Mouse (Mus musculus) neural tube, embryonic 12.5 days (tissue): ENCODE measurements around the gene Odf3b. TPM values are rescaled to one million over a fixed set of nuclear protein-coding genes. Genes with fewer than 3 reads are reported as not detected.

Source experiments
- ATAC-seq: fragments of 200-750 bp; cut with Nextera tagmentation; 2 replicates; pipeline ENCODE4 v1.8.0; 2017; ENCODE audit warnings: low read depth, mild to moderate bottlenecking, moderate TSS enrichment, moderate library complexity; ENCODE audit not compliant: low FRiP score
- H3K27ac ChIP-seq: fragments of 300-500 bp; sonication (generic); 2 replicates; pipeline ENCODE4 v1.5.1; 2016
- H3K27me3 ChIP-seq: fragments of 300-500 bp; sonication (generic); replicated peaks from 2 replicates; pipeline ENCODE4 v1.6.1; 2016; ENCODE audit warnings: mild to moderate bottlenecking
- H3K36me3 ChIP-seq: fragments of 300-500 bp; sonication (generic); 2 replicates; pipeline ENCODE4 v1.6.1; 2016; ENCODE audit warnings: mild to moderate bottlenecking
- H3K4me1 ChIP-seq: fragments of 300-500 bp; sonication (generic); 2 replicates; pipeline ENCODE4 v1.6.1; 2016
- H3K4me2 ChIP-seq: fragments of 300-500 bp; sonication (generic); replicated peaks from 2 replicates; pipeline ENCODE4 v1.6.1; 2016; ENCODE audit warnings: mild to moderate bottlenecking
- H3K4me3 ChIP-seq: fragments of 300-500 bp; sonication (generic); 2 replicates; pipeline ENCODE4 v1.5.1; 2016
- H3K9ac ChIP-seq: fragments of 300-500 bp; sonication (generic); 2 replicates; pipeline ENCODE4 v1.6.1; 2016; ENCODE audit warnings: mild to moderate bottlenecking
- H3K9me3 ChIP-seq: fragments of 300-500 bp; sonication (generic); 2 replicates; pipeline ENCODE4 v1.6.1; 2016; ENCODE audit warnings: mild to moderate bottlenecking
- WGBS: fragments of 180-500 bp; shearing (Covaris S2); methylation state at CpG from one replicate; pipeline ENCODE4 v1.1.7; 2016; 5-methylcytosine and 5-hydroxymethylcytosine counted together
- polyA plus RNA-seq: library from polyadenylated mRNA; unstranded; fragments of >200 nt; fragmentation: Nextera tagmentation; extraction: Ambion mirVana; gene quantifications from 2 replicates; pipeline ENCODE4 v1.2.1, GENCODE M21; 2016

Gene Odf3b
- polyA plus RNA-seq, 1 experiment from 2014 or later = 0.30 TPM

DNA sequence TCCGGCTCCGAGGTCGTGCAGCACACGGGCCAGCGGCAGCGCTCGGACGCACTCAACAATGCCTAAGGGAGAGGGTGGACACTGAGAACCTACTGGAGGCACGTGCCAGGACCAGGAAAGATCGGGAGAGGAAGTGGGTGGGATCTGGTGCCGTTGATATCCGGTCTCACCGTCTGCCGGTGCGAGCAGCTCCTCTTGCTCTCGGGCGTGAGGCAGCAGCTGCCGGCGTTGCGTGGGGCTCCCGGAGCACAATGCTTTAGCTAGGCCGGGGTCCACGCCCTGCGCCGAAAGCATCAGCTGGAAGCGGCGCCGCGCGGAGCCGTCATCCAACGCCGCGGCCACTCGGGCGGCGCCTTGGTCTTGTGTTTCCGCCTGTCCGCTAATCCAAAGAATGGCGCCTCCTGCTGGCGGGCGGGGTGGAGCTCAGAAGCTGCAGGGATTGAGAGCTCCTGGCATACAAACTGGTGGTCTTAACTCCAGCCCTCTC lies 5.3 kb downstream of the Odf3b start, which contains the start of gene Sco2:
Gene Sco2, minus strand, starts transcription at position 85 of the 487 bp plus-strand sequence.
- peak; percentile 80 for ATAC-seq
- Histone ChIP-seq H3K27ac (peak within 1 kb of the TSS; percentile 82; the same call in 1 of the 2 replicates), H3K4me3 (peak within 1 kb of the TSS; percentile 65), H3K9me3 (no peaks in the 10 kb centered on the region), H3K36me3 (peaks cover 39% of the 10 kb centered on the region), H3K4me1 (peaks cover 18% of the 10 kb centered on the region), H3K27me3 (peaks cover 31% of the 10 kb centered on the region), H3K4me2 (peak within 1 kb of the TSS; percentile 82), H3K9ac (peak within 1 kb of the TSS; percentile 76)
- under 1% methylated on average over 42 of the region's 42 CpGs for WGBS

DNA sequence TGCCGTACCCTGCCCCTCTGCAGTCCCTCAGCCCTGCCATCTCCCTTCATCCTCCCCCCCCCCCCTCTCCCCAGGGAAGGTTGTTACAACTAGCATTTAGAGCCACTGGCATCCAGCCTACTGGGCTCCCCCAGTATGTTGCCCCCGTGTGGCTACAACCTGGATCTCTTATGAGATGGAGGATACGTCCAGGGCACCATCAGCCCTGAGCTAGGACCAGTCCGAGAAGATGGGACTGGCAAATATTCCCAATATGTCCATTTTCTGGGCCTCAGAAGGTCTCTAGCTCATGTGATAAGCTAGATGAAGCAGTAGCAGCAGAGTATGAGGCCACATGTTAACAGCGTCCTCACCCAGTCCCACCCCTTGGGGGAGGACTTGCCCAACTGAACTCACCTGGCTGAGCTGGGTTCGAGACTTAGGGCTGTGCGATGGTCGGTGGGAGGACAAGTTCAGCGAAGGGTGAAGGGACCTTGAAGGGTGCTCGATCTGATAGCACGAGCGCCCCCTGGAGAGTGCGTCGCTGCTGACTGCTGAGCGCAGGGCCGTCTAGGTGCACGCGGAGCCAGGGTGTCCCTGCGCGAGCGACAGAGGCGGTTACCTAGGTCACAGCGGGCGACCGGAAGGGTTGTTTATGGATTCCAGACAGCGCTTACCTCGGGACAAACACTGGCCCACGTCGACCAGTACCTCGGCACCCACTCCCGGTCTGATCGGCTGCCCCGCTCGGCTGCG lies 5.9 kb downstream of the Odf3b start:
- Histone ChIP-seq H3K27ac (peak overlapping the region; percentile 82; the same call in 1 of the 2 replicates), H3K9me3 (no peaks in the 10 kb centered on the region), H3K27me3 (peaks cover 25% of the 10 kb centered on the region), H3K4me3 (peak overlapping the region; percentile 65), H3K4me1 (peaks cover 13% of the 10 kb centered on the region), H3K36me3 (peaks cover 45% of the 10 kb centered on the region), H3K9ac (peak overlapping the region; percentile 76), H3K4me2 (peak overlapping the region; percentile 82)
- WGBS = 1% methylated on average over 35 of the region's 35 CpGs
- ATAC-seq = peak; percentile 79

DNA sequence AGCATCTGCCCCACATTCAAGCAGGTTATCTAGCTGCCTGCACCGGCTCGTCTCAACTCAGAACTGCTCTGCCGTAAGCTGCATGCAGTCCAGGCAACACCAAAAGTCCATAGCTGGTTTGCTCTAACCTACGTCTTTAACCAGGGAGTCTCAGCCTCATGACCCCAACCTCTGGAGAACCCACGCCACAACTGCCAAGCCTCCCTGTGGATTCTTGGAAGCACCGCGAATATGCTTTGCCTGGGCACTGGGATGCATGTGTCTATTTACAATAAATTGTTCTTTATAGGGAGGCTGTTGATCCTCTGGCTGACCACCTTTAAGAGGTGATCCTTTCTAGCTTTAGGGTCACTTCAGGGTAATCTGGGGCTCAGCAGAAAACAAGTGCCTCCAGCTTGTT lies 6.5 kb downstream of the Odf3b start:
- Histone ChIP-seq H3K4me3 (no peak overlapping the region; the same call in 1 of the 2 replicates), H3K27ac (no peak overlapping the region), H3K4me1 (peaks cover 13% of the 10 kb centered on the region), H3K36me3 (peaks cover 51% of the 10 kb centered on the region), H3K27me3 (peaks cover 18% of the 10 kb centered on the region), H3K9ac (no peak overlapping the region), H3K9me3 (no peaks in the 10 kb centered on the region), H3K4me2 (peak overlapping the region; percentile 82)
- WGBS = 84% methylated on average over 7 of the region's 7 CpGs
- no peak for ATAC-seq

DNA sequence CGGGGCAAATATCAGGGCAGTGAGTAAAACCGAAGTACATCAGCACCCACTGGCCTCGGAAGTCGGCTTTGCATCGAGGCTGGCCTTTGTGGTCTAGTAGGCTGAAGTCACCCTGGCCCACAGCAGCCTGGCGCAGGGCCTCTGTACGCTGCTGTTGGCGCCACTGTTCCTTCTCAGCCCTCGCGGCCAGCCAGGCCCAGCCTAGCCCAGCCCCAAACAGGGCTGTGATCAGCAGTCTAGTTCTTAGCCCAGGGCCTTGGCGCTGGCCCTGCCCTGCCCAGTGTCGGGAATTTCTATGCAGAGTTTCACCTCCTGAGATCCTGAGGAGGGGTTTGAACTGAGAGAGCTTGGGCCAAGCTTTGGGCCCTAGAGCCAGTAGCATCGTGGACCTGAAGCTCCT lies 7.0 kb downstream of the Odf3b start:
- Histone ChIP-seq H3K36me3 (peaks cover 56% of the 10 kb centered on the region), H3K9ac (no peak overlapping the region; the same call in 1 of the 2 replicates), H3K4me2 (no peak overlapping the region), H3K27ac (no peak overlapping the region), H3K4me1 (peaks cover 13% of the 10 kb centered on the region), H3K27me3 (peaks cover 14% of the 10 kb centered on the region), H3K4me3 (no peak overlapping the region; the same call in 1 of the 2 replicates), H3K9me3 (no peaks in the 10 kb centered on the region)
- no peak for ATAC-seq
- 90% methylated on average over 13 of the region's 13 CpGs for WGBS

DNA sequence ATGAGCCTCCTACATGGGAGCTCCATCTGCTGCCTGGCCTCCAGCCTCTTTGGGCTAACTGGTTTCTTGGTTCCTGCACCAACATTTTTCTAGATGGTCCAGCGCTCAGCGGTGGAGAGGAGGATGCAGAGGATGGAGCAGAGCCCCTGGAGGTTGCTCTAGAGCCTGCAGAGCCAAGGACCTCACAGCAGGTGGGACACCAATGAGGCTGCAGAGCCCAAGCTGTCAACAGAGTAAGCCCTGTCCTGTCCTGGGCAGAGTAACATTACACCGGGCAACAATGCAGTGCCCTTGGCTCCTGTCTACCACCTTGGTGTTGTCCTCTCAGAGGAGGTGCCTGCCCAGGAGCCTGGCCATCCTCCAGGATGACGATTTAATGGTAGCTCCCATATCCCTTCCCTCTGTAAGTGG lies 13.9 kb downstream of the Odf3b start:
- no peak for ATAC-seq
- Histone ChIP-seq H3K4me1 (no peaks in the 10 kb centered on the region), H3K9ac (no peak overlapping the region), H3K9me3 (no peaks in the 10 kb centered on the region), H3K4me2 (no peak overlapping the region), H3K4me3 (no peak overlapping the region), H3K36me3 (peaks cover 98% of the 10 kb centered on the region), H3K27me3 (no peaks in the 10 kb centered on the region), H3K27ac (no peak overlapping the region)
- 97% methylated on average over 4 of the region's 4 CpGs for WGBS

DNA sequence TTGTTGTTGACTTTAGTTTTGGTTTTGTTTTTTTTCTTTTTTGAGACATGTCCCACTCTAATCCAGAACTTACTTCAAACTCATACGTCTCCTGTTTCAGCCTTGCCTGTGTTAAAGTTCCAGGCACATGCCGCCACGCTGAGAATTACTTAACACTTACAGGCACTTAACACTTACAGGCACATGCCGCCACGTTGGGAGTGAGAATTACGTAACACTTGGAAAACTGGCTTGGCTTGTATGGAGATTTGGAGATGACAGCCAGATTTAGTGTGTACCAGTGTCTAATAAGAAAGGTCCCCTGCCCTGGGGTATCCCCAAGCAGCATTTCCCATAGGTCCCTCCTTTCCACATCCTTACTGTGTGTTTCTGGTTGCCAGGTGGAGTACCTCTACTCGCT lies 16.0 kb downstream of the Odf3b start:
- peaks cover 81% of the 10 kb centered on the region for H3K36me3 ChIP-seq

DNA sequence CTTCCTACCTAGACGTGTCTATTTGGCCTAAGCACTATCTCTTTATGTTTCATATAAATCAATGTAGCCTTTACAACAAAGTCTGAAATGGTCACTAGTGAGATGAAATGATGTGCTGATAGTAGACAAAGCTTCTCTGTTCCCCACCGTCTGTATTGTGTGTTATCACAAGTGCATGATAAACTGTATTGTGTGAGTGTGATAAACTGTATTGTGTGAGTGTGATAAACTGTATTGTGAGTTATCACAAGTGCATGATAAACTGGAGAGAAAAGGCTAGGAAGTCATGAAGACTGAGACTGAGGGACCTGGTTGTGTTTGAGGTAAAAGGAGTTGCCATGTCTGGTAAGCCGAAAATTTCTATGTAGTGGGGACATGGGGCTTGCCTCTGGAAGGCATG lies 20.3 kb downstream of the Odf3b start:
- ATAC-seq = no peak
- Histone ChIP-seq H3K9ac (no peak overlapping the region), H3K4me2 (no peak overlapping the region), H3K4me1 (peaks cover 19% of the 10 kb centered on the region), H3K9me3 (no peaks in the 10 kb centered on the region), H3K27ac (no peak overlapping the region), H3K36me3 (peaks cover 42% of the 10 kb centered on the region), H3K27me3 (no peaks in the 10 kb centered on the region), H3K4me3 (no peak overlapping the region)
- WGBS = 92% methylated on average over 3 of the region's 3 CpGs

More for the DNA sequence above, 16.0 kb downstream of the Odf3b start:
- H3K9ac ChIP-seq = no peak overlapping the region
- no peak overlapping the region for H3K4me3 ChIP-seq
- no peak overlapping the region for H3K4me2 ChIP-seq
- H3K27ac ChIP-seq = no peak overlapping the region
- no peak for ATAC-seq
- no peaks in the 10 kb centered on the region for H3K4me1 ChIP-seq
- no peaks in the 10 kb centered on the region for H3K27me3 ChIP-seq
- WGBS = 96% methylated on average over 7 of the region's 7 CpGs
- no peaks in the 10 kb centered on the region for H3K9me3 ChIP-seq

DNA sequence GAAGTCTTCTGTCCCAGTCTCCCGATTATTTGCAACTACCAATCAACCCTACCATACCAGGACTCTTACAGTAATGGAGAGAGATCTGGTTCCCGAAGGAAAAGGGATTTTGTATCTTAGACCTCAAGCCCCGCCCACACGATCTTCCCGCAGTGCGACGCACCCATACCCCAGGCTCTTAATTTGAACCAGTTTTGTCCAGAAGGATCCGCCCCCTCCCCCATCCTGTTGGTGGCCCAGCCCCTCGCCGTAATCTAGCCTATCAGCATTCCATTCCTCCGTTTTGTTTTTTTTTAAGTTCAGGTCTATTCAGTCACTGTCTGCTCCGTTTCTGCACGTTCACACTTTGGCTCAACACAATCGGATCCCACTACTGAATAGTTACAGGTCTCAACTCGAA lies 22.7 kb downstream of the Odf3b start:
- Histone ChIP-seq H3K27ac (no peak overlapping the region), H3K4me1 (peaks cover 19% of the 10 kb centered on the region)
- WGBS = under 1% methylated on average over 15 of the region's 15 CpGs

DNA sequence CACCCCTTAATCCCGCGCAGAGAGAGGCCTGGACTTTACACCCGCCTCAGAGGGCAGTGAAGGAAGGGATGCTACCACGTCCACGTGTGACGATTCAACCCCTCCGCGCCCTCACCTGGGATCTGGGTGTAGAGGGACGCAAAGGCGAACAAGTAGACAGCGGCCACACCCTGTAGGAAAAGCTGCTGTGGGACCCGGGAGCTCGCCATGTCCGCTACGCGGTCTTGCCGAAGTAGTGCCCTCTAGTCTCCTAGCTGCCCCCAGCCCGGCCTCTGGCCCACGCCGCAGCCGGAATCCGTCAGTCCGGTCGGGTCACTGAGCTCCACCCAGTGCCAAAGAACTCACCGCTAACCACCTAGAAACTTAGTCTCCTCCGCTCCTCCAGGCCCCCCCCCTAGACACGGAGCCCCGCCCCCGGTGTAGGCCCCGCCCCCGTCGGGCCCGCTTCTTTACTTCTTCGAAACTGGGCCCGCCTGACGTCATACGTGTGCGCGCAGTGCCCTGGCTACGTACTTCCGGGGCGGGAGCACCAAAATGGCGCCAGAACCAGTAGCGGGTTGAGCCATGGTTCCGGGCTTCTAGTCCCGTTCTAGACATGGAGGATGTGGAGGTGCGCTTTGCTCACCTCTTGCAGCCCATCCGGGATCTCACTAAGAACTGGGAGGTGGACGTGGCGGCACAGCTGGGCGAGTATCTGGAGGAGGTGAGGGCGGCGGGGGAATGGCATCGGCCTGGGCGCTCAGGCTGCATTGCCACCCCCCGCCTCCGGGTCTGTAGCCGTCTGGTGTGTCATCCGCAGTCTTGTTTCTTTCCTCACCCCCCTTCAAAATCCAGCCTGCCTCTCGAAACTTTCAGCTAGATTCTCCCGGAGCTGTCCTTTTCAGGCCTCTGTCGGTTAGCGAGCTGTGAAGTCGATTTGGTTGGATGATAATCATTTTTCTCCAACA lies 23.6 kb downstream of the Odf3b start, which contains the start of the genes Lmf2 and Ncaph2:
Gene Lmf2, minus strand, starts transcription at position 419 of the 947 bp plus-strand sequence.
Gene Ncaph2, plus strand, starts transcription at position 479 of the 947 bp plus-strand sequence.
- H3K9ac ChIP-seq = peak within 1 kb of the TSS; percentile 80
- peak; percentile 92 for ATAC-seq
- no peaks in the 10 kb centered on the region for H3K27me3 ChIP-seq
- peaks cover 41% of the 10 kb centered on the region for H3K36me3 ChIP-seq
- H3K4me2 ChIP-seq = peak within 1 kb of the TSS; percentile 79
- H3K4me3 ChIP-seq = peak within 1 kb of the TSS; percentile 78
- peak within 1 kb of the TSS; percentile 57 for H3K27ac ChIP-seq
- H3K9me3 ChIP-seq = no peaks in the 10 kb centered on the region
- under 1% methylated on average over 64 of the region's 64 CpGs for WGBS
- peaks cover 19% of the 10 kb centered on the region for H3K4me1 ChIP-seq

More for the DNA sequence above, 22.7 kb downstream of the Odf3b start:
- Histone ChIP-seq H3K9me3 (no peaks in the 10 kb centered on the region), H3K9ac (peak overlapping the region; percentile 80), H3K4me2 (peak overlapping the region; percentile 79), H3K27me3 (no peaks in the 10 kb centered on the region), H3K4me3 (peak overlapping the region; percentile 78), H3K36me3 (peaks cover 44% of the 10 kb centered on the region)
- peak; percentile 61 for ATAC-seq

DNA sequence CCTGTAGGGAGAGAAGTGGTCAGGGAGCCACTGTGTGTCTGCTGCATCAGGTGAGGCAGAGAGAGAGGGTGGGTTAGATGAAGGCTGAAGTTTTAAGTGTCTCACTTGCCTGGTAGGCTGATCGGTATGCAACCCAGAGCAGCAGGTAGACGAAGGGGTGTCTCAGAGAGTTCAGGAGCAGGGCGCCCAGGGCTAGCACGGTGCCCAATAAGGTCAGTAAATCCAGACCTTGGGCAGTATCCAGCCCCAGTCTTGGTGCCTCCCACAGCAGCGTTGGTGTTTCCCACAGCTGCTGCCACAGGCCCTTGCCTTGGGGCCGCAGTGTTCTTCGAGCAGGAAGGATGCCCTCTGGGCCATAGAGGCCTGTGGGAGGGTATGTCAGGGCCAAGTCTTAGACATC lies 24.6 kb downstream of the Odf3b start:
- H3K9me3 ChIP-seq = no peaks in the 10 kb centered on the region
- peak overlapping the region; percentile 79 for H3K4me2 ChIP-seq
- H3K27ac ChIP-seq = no peak overlapping the region
- peaks cover 43% of the 10 kb centered on the region for H3K36me3 ChIP-seq
- peak overlapping the region; percentile 80 for H3K9ac ChIP-seq
- H3K4me3 ChIP-seq = peak overlapping the region; percentile 78
- no peaks in the 10 kb centered on the region for H3K27me3 ChIP-seq
- ATAC-seq = no peak
- H3K4me1 ChIP-seq = peaks cover 19% of the 10 kb centered on the region
- WGBS = 88% methylated on average over 7 of the region's 7 CpGs

DNA sequence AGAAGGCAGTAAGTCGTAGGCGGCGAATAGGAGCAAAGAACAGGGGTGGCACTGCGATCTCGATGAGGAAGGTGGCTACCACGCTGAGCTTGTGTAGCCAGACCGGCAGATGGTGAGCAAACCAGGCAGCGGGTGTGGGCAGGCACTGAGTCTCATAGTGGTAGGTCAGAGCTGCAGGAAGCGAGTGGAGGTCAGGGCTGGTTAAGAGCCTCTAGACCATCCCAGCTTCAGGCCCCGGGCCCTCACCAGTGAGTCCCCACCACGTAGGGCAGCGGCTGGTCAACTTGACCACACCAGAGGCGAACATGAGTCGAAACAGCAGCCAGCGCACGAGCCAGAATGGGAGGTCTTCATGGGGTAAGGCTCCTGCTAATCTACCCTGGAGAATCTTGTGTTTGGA lies 25.2 kb downstream of the Odf3b start:
- no peak for ATAC-seq
- peaks cover 43% of the 10 kb centered on the region for H3K36me3 ChIP-seq
- WGBS = 94% methylated on average over 16 of the region's 16 CpGs
- 0 out of 2 replicates have a peak overlapping the region, but pooled peaks have one; percentile 78 for H3K4me3 ChIP-seq
- H3K4me1 ChIP-seq = peaks cover 19% of the 10 kb centered on the region
- H3K9ac ChIP-seq = no peak overlapping the region
- H3K4me2 ChIP-seq = peak overlapping the region; percentile 79
- no peaks in the 10 kb centered on the region for H3K27me3 ChIP-seq
- H3K9me3 ChIP-seq = no peaks in the 10 kb centered on the region
- no peak overlapping the region for H3K27ac ChIP-seq

DNA sequence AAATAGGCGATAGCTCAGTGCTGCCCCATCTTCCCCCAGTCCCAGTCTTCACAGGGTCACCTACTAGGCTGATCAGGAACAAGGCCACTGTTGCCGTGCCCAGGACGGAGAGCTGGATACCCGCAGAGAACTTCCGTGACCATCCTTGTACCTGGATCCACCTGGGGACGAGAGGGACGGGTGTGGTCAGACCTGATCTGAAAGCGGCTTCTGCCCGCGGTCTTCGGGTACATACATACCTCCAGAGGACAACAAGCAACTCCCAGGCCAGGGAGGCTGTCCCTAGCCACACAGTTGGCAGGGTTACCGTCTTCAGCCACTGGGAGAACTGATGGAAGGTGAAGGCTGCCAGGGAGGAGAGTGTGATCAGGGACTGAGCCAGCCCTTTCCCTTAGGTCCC lies 26.3 kb downstream of the Odf3b start:
- H3K9ac ChIP-seq = no peak overlapping the region
- WGBS = 97% methylated on average over 12 of the region's 12 CpGs

More for the DNA sequence above, 26.3 kb downstream of the Odf3b start:
- Histone ChIP-seq H3K9me3 (no peaks in the 10 kb centered on the region), H3K27ac (no peak overlapping the region), H3K36me3 (peaks cover 39% of the 10 kb centered on the region), H3K4me3 (no peak overlapping the region), H3K27me3 (no peaks in the 10 kb centered on the region), H3K4me1 (peaks cover 19% of the 10 kb centered on the region), H3K4me2 (no peak overlapping the region)
- no peak for ATAC-seq
